Mouse (Mus musculus) hindbrain, embryonic 11.5 days (tissue): ENCODE results near the gene Ascl2. TPM values are rescaled to one million over a fixed set of nuclear protein-coding genes. Genes with fewer than 3 reads are reported as not detected.
A peak's percentile ranks its signal among the peaks of the same experiment; 100 is the strongest.

Experiments used
- ATAC-seq: fragments of 200-750 bp; cut with Nextera tagmentation; 2 replicates; pipeline ENCODE4 v1.8.0; 2017; ENCODE audit warnings: mild to moderate bottlenecking, moderate TSS enrichment, moderate library complexity; ENCODE audit not compliant: low FRiP score
- DNase-seq: peaks from one replicate; pipeline ENCODE4 v3.0.0-alpha.2; 2015; ENCODE audit warnings: low spot score
- H3K27ac ChIP-seq: fragments of 300-500 bp; sonication (generic); 2 replicates; pipeline ENCODE4 v1.5.1; 2014; ENCODE audit warnings: mild to moderate bottlenecking, low read depth, low read length
- H3K27me3 ChIP-seq: fragments of 300-500 bp; sonication (generic); 2 replicates; pipeline ENCODE4 v1.6.1; 2014; ENCODE audit warnings: mild to moderate bottlenecking, low read length, moderate library complexity, mixed read lengths; ENCODE audit not compliant: control insufficient read depth, insufficient read depth
- H3K36me3 ChIP-seq: fragments of 300-500 bp; sonication (generic); 2 replicates; pipeline ENCODE4 v1.6.1; 2014; ENCODE audit warnings: mild to moderate bottlenecking, low read length, moderate library complexity, mixed read lengths; ENCODE audit not compliant: control insufficient read depth, insufficient read depth
- H3K4me1 ChIP-seq: fragments of 300-500 bp; sonication (generic); replicated peaks from 2 replicates; pipeline ENCODE4 v1.6.1; 2014; ENCODE audit warnings: low read length, mixed read lengths; ENCODE audit not compliant: control insufficient read depth, insufficient read depth
- H3K4me2 ChIP-seq: fragments of 300-500 bp; sonication (generic); replicated peaks from 2 replicates; pipeline ENCODE4 v1.6.1; 2014; ENCODE audit warnings: mild to moderate bottlenecking, low read depth, low read length
- H3K4me3 ChIP-seq: fragments of 300-500 bp; sonication (generic); 2 replicates; pipeline ENCODE4 v1.5.1; 2014; ENCODE audit warnings: low read depth, low read length
- H3K9ac ChIP-seq: fragments of 300-500 bp; sonication (generic); 2 replicates; pipeline ENCODE4 v1.6.1; 2014; ENCODE audit warnings: low read depth, low read length
- H3K9me3 ChIP-seq: fragments of 300-500 bp; sonication (generic); 2 replicates; pipeline ENCODE4 v1.6.1; 2016; ENCODE audit warnings: low read length; ENCODE audit not compliant: control insufficient read depth
- WGBS: fragments of 180-500 bp; shearing (Covaris S2); extraction: QIAGEN DNeasy Blood & Tissue Kit; methylation state at CpG from one replicate; pipeline ENCODE4 v1.1.7; 2014; 5-methylcytosine and 5-hydroxymethylcytosine counted together
- polyA plus RNA-seq: library from polyadenylated mRNA; unstranded; fragments of >200 nt; fragmentation: Nextera tagmentation; extraction: Ambion mirVana; gene quantifications from 2 replicates; pipeline ENCODE4 v1.2.1, GENCODE M21; 2014

Gene Ascl2
- 0.27 and 0.34 TPM in 2 replicates for polyA plus RNA-seq

DNA sequence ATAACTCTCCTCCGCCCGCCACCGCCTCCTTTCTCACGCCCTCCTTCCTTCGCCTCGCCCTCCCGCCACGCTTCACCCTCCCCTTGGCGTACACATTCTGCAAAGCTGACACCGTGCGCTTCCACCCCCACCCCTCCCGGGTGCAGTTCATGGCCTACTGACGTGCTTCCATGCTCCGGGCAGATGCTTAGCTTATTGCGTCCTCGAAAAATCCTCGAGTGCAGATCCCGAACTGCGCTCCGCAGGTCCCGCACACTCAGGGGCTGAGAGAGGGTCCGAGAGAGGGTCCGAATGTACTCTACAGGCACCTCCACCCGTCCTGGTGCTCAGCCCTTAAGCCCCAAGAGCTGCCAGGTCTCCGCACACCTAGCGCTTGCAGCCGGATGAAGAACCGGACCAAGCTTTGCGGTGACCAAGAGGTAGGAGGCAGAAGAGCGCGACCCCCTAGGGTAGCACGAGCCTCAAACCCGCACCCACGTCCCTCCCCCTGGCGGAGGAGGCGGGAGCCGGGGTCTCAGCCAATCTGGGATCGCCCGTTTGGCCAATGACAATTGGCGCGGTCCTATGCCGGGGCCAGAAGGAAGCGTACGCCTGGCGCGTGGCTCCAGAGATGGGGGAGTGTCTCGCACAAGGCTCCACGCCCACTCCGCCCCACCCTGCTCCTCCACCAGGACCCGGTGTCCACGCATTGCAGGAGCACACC lies at the start of gene Ascl2:
Gene Ascl2 (minus strand): TSS at position 456 of the 703 bp plus-strand sequence.
- peaks cover 64% of the 10 kb centered on the region for H3K27me3 ChIP-seq
- no peak within 1 kb of the TSS for H3K9ac ChIP-seq
- peak; percentile 62 for ATAC-seq
- peak within 1 kb of the TSS; percentile 29 for H3K4me3 ChIP-seq
- H3K36me3 ChIP-seq = no peaks in the 10 kb centered on the region
- H3K9me3 ChIP-seq = no peaks in the 10 kb centered on the region
- peaks cover 10% of the 10 kb centered on the region; the same call in 1 of the 2 replicates for H3K4me1 ChIP-seq
- H3K27ac ChIP-seq = no peak within 1 kb of the TSS
- 1% methylated on average over 51 of the region's 51 CpGs for WGBS
- peak; percentile 57 for DNase-seq
- peak within 1 kb of the TSS; percentile 52 for H3K4me2 ChIP-seq

DNA sequence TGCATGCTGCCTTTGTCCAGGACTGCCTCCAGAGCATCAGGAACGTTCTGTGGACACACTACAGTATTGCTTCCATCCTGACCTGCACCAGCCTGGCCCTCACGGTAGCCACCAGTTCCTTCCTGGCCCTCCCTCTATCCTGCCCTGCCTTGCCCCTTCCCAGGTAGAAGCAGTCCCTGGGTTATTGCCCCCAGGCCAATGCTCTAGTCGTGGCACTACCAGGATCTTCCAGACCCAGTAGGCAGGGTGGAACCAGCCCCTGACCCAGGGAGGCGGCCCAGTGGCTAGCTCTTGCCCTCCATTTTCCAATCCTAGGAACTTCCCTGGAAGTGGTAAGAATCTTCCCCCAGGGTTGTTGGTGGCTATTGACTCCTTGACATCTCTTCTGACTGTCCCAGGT lies 48.1 kb upstream of the Ascl2 start:
- H3K27ac ChIP-seq = no peak overlapping the region
- no peaks in the 10 kb centered on the region for H3K36me3 ChIP-seq
- H3K9me3 ChIP-seq = no peaks in the 10 kb centered on the region
- ATAC-seq (no peak), DNase-seq (no peak)
- no peak overlapping the region for H3K4me2 ChIP-seq
- no peak overlapping the region for H3K4me3 ChIP-seq
- H3K27me3 ChIP-seq = no peaks in the 10 kb centered on the region
- no peak overlapping the region for H3K9ac ChIP-seq
- WGBS = 70% methylated on average over 4 of the region's 4 CpGs
- no peaks in the 10 kb centered on the region; the same call in 1 of the 2 replicates for H3K4me1 ChIP-seq

DNA sequence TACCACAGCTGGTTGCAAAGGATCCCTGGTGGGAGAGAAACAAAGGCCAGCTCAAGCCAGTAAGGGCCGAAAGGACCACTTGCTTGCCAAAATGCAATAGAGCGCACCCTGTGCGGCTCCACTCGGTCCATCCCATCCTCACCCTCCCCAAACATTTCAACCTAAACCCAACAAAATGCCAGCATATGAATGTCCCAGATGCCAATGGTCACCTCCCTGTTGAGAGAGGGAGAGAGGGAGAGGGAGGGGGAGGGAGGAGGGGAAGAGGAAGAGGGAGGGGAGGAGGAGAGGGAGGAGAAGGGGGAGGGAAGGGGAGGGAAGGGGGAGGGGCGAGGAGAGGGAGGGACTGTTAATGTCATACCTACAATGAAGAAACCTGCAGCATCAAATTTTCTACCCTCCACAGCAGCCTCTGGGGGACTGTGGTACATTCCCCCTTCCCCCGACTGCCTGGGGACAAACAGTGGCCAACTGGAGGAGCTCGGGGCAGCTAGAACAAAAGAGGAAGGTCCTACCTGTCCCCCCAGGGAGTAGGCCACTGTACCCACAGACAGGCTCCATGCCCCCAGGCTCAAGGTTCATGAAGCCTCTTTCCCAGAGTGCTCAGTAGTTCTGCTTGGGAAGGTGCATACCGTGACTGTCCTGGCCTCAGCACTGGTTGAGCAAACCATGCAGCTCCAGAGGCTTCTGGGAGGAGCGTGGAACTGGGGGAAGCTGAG lies 47.5 kb upstream of the Ascl2 start:
- H3K9ac ChIP-seq = no peak overlapping the region
- H3K4me1 ChIP-seq = no peaks in the 10 kb centered on the region; the same call in 1 of the 2 replicates
- H3K4me3 ChIP-seq = no peak overlapping the region
- H3K9me3 ChIP-seq = no peaks in the 10 kb centered on the region
- no peak overlapping the region for H3K4me2 ChIP-seq
- no peak overlapping the region for H3K27ac ChIP-seq
- no peaks in the 10 kb centered on the region for H3K36me3 ChIP-seq
- DNase-seq (no peak), ATAC-seq (no peak)
- WGBS = 45% methylated on average over 9 of the region's 9 CpGs
- H3K27me3 ChIP-seq = no peaks in the 10 kb centered on the region

DNA sequence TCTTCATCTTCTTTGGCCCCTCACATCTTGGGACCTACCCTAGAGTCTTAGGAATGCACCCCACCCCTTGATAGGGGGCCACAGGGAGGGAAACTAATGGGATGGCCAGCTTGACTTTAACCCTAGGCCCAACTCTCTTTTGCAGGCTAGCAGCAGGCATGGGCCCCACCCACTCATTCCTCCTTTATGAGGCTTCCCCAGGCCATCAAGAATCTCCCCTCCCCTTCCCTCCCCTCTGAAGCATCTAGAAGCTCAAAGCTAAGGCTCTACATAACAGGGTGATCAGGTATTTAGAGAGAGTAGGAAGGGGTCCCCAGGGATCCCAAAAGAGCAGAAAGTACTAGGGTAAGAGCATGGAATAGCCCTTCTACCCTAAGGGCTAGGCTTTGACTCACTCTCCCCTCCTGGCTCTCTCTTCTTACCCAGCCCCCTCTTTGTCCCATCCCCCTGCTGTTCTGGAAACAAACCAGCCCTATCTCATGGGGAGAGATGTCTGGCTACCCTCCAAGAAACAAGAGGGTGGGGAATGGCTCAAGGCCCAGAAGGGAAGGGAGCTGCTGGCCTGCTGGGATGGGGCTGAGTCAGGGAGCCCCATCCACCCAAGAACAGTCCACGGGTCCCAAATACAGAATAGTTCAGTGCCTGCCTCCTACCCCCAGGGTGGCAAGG lies 46.8 kb upstream of the Ascl2 start:
- DNase-seq (no peak), ATAC-seq (no peak)
- H3K4me3 ChIP-seq = no peak overlapping the region
- no peaks in the 10 kb centered on the region for H3K36me3 ChIP-seq
- H3K9ac ChIP-seq = no peak overlapping the region
- H3K9me3 ChIP-seq = no peaks in the 10 kb centered on the region
- H3K4me1 ChIP-seq = no peaks in the 10 kb centered on the region; the same call in 1 of the 2 replicates
- 20% methylated on average over 1 of the region's 1 CpGs for WGBS
- no peak overlapping the region for H3K4me2 ChIP-seq
- H3K27me3 ChIP-seq = no peaks in the 10 kb centered on the region
- H3K27ac ChIP-seq = no peak overlapping the region

DNA sequence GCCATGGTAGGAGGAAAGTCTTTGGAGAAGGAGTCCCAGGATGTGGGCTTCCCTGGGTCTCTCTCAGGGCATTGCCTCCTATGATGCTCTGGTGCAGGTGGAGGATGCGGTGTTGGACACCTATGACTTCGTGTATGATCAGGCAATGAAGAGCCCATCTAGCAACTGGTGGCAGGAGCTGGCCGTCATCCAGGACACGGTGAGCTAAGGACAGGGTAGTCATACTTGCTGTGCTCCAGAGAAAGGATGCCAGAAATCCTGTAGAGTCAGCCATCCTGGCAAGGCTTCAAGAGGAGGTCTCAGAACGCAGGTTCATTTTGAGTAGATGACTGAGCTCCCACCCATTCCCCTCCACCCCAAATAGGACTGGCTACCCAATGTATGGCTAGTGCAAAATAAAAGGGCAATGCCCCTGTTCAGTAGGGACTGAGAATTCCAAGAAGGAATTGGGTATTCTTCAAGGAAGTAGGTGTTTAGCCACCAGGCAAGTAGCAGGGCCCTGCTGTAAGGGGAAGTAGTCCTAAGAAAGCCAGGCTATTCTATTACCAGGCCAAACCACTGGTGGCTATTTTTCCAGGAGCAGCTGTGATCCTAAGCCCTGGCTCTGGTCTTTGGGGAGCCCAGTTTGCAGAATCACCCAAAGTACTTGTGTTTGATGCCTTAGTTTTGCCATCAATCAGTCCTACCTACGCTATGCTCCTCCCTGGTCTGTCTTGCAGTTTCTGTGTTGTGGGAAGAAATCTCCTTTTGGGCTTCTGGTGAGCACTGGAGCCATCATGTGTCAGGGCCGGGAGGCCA lies 46.0 kb upstream of the Ascl2 start:
- Histone ChIP-seq H3K4me1 (no peaks in the 10 kb centered on the region; the same call in 1 of the 2 replicates), H3K9me3 (no peaks in the 10 kb centered on the region), H3K4me2 (no peak overlapping the region), H3K27ac (no peak overlapping the region), H3K4me3 (no peak overlapping the region), H3K27me3 (no peaks in the 10 kb centered on the region), H3K9ac (no peak overlapping the region), H3K36me3 (no peaks in the 10 kb centered on the region)
- no peak for DNase-seq
- WGBS = 91% methylated on average over 7 of the region's 7 CpGs
- no peak for ATAC-seq

DNA sequence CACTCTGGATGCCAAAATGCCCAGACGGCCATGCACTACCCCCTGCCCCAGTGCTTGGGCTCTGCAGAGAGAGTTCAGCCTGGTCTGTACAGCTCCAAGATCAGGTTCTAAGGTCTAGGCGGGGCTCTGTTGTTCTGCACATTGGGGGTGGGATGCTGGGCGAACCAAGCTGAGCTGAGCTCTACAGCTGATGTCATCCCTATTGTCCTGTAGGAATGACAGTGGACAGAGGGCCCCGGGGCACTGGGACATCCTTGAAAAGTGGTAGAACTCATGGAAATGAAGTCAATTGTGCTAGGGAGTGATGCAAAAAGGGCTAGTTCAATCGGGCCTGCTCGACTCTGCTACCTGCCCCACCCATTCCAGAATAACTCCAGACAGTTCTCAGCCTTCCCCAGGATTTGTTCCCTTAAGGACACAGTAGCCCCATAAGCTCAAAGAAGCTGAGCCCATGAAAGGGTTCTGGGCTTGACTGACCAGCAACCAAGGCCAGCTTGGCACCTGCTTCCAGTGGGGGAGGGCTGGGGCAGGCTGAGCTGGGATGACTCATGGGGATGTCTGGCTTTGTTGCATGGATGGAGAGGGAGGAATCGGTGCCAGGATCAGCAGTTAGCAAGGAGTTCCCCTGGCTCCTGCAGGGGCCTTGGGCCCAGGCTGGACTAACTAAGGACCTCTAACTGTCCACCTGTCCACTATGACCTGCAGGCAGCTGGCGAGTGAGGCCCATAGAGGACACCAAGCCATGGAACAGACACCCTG lies 44.5 kb upstream of the Ascl2 start:
- H3K4me3 ChIP-seq = no peak overlapping the region
- H3K9me3 ChIP-seq = no peaks in the 10 kb centered on the region
- H3K4me1 ChIP-seq = no peaks in the 10 kb centered on the region; the same call in 1 of the 2 replicates
- DNase-seq (no peak), ATAC-seq (no peak)
- H3K36me3 ChIP-seq = no peaks in the 10 kb centered on the region
- H3K4me2 ChIP-seq = no peak overlapping the region
- H3K27me3 ChIP-seq = no peaks in the 10 kb centered on the region
- 69% methylated on average over 8 of the region's 8 CpGs for WGBS
- H3K9ac ChIP-seq = no peak overlapping the region
- no peak overlapping the region for H3K27ac ChIP-seq

DNA sequence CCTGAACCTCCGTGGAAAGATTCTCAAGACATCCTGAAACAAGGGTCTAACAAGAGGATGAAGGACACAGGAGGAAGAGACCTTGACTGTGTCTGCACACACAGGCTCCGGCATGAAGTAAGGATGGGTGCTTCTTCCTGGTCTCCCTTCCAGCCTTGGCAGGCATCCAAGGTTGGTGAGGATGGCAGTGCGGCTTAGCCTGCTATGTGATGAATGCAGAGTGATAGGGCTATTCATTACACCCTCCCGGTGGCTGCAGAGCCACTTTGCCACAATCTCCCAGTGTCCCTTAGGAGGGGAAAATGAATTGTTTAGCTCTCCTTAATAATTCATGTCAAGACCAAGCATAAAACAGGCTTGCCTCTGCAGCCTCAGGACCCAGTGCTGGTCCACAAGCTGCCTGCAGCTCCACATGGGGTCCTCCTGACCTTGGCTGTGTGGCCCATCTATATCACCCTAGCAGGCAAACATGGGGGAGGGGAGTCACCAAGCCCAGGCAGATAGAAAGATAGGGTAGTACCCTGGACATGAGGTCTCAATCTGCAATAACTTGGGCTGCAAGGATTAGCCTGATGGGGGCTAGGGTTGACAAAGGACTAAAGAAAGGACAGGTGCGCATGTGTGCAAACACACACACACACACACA lies 43.3 kb upstream of the Ascl2 start:
- no peak for ATAC-seq
- H3K27me3 ChIP-seq = no peaks in the 10 kb centered on the region
- H3K27ac ChIP-seq = no peak overlapping the region
- no peaks in the 10 kb centered on the region for H3K9me3 ChIP-seq
- H3K9ac ChIP-seq = no peak overlapping the region
- 77% methylated on average over 5 of the region's 5 CpGs for WGBS
- H3K4me1 ChIP-seq = no peaks in the 10 kb centered on the region; the same call in none of the 2 replicates
- H3K4me3 ChIP-seq = no peak overlapping the region
- no peak overlapping the region for H3K4me2 ChIP-seq
- H3K36me3 ChIP-seq = no peaks in the 10 kb centered on the region
- DNase-seq = no peak
